Mouse (Mus musculus) embryonic facial prominence, embryonic 10.5 days (tissue): ENCODE data around the gene Arpc2. TPM values are rescaled to one million over a fixed set of nuclear protein-coding genes. Genes with fewer than 3 reads are reported as not detected.

Experiments
- DNase-seq: peaks from one replicate; pipeline ENCODE4 v3.0.0-alpha.2; 2017; ENCODE audit warnings: low spot score
- H3K27ac ChIP-seq: fragments of 300-500 bp; sonication (generic); replicated peaks from 2 replicates; pipeline ENCODE4 v1.5.1; 2016; ENCODE audit warnings: mild to moderate bottlenecking
- H3K27me3 ChIP-seq: fragments of 300-500 bp; sonication (generic); replicated peaks from 2 replicates; pipeline ENCODE4 v1.6.1; 2016; ENCODE audit warnings: low read depth, mild to moderate bottlenecking; ENCODE audit not compliant: poor library complexity, severe bottlenecking
- H3K36me3 ChIP-seq: fragments of 300-500 bp; sonication (generic); replicated peaks from 2 replicates; pipeline ENCODE4 v1.6.1; 2016; ENCODE audit warnings: mild to moderate bottlenecking, moderate library complexity
- H3K4me1 ChIP-seq: fragments of 300-500 bp; sonication (generic); 2 replicates; pipeline ENCODE4 v1.6.1; 2016
- H3K4me3 ChIP-seq: fragments of 300-500 bp; sonication (generic); 2 replicates; pipeline ENCODE4 v1.5.1; 2016; ENCODE audit warnings: mild to moderate bottlenecking, moderate library complexity
- H3K9me3 ChIP-seq: fragments of 300-500 bp; sonication (generic); 2 replicates; pipeline ENCODE4 v1.6.1; 2016; ENCODE audit warnings: mild to moderate bottlenecking
- WGBS: fragments of 180-500 bp; shearing (Covaris S2); methylation state at CpG from one replicate; pipeline ENCODE4 v1.1.7; 2016; 5-methylcytosine and 5-hydroxymethylcytosine counted together
- polyA plus RNA-seq: library from polyadenylated mRNA; unstranded; fragments of >200 nt; fragmentation: Nextera tagmentation; extraction: Ambion mirVana; gene quantifications from 2 replicates; pipeline ENCODE4 v1.2.1, GENCODE M21; 2016

The Arpc2 gene
- polyA plus RNA-seq = 359 and 369 TPM in 2 replicates

DNA sequence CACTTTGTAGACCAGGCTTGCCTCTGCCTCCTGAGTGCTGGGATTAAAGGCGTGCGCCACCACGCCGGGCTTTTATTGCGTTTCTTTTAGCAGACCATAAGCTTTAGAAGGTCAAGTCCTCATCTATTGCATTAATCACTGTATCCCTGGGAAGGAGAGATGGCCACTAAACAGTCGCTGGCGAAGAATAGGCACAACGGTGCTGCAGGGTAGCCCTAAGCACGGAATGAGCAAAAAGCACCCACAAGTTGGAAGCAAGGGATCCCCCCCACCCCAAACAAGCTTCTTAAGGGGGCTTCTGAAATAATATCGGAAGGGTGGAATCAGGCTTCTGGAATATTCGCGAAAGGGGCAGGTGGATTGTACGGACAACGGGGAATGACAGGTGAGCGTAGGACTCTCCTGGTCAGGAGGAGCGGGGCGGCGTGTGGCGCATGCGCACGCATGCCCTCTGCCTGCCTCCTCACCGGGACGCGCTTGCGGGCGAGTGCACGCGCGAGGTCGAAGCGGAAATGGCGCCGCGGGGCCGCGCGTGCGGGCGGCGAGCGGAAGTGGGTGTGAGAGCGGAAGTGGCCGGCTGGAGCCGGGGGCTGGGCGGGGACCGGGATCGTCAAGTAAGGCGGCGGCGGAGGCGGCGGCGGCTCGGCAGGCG lies at the start of gene Arpc2:
Gene Arpc2 (plus strand): TSS at position 147 of the 652 bp plus-strand sequence.
- WGBS = 2% methylated on average over 55 of the region's 55 CpGs
- peaks cover 36% of the 10 kb centered on the region for H3K4me1 ChIP-seq
- peak within 1 kb of the TSS; percentile 89 for H3K4me3 ChIP-seq

GRCm38 (mm10) chr1:74190471-74190870 lies 45.4 kb upstream of the Arpc2 start:
- H3K4me3 ChIP-seq = no peak overlapping the region
- DNase-seq = no peak

More for the DNA sequence above, at the start of gene Arpc2:
- Histone ChIP-seq H3K27ac (peak within 1 kb of the TSS; percentile 92), H3K27me3 (no peaks in the 10 kb centered on the region), H3K9me3 (no peaks in the 10 kb centered on the region), H3K36me3 (peaks cover 5% of the 10 kb centered on the region; the same call in 1 of the 2 replicates)
- peak; percentile 98 for DNase-seq

DNA sequence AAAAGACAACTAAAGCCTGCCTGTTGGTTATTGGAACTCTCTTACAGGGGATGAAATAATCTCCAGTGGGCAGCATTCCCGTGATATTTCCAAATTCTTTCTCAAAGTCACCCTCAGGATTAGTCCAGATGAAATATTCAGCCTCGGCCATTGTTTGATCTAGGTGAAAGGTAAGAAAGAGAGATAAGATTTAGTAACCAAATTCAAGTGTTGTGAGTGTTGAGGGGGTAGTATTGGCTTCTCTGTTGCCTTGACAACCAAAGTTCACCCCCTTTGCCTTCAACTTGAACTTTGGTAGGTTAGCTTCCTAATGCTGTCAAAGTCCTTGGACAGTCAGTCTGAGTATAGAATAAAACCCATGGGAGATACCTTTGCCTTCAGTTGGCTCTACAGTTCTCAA lies 43.2 kb upstream of the Arpc2 start:
- no peak overlapping the region for H3K27ac ChIP-seq
- no peaks in the 10 kb centered on the region for H3K36me3 ChIP-seq
- no peaks in the 10 kb centered on the region for H3K9me3 ChIP-seq
- no peaks in the 10 kb centered on the region for H3K27me3 ChIP-seq
- DNase-seq = no peak
- 86% methylated on average over 2 of the region's 2 CpGs for WGBS
- H3K4me1 ChIP-seq = no peaks in the 10 kb centered on the region
- no peak overlapping the region for H3K4me3 ChIP-seq

More at GRCm38 (mm10) chr1:74190471-74190870, 45.4 kb upstream of the Arpc2 start:
- Histone ChIP-seq H3K4me1 (no peaks in the 10 kb centered on the region), H3K36me3 (no peaks in the 10 kb centered on the region), H3K27me3 (no peaks in the 10 kb centered on the region), H3K9me3 (no peaks in the 10 kb centered on the region), H3K27ac (no peak overlapping the region)
- 89% methylated on average over 7 of the region's 7 CpGs for WGBS

- 70% methylated on average over 8 of the region's 8 CpGs for WGBS
- Histone ChIP-seq H3K4me1 (no peaks in the 10 kb centered on the region), H3K27me3 (no peaks in the 10 kb centered on the region), H3K27ac (no peak within 1 kb of the TSS), H3K4me3 (no peak within 1 kb of the TSS), H3K9me3 (no peaks in the 10 kb centered on the region), H3K36me3 (no peaks in the 10 kb centered on the region)
- no peak for DNase-seq
Observed at GRCm38 (mm10) chr1:74194445-74194844, 41.4 kb upstream of the Arpc2 start, which contains the start of gene Cxcr1. Gene Cxcr1 (minus strand): TSS chr1:74194631.

DNA sequence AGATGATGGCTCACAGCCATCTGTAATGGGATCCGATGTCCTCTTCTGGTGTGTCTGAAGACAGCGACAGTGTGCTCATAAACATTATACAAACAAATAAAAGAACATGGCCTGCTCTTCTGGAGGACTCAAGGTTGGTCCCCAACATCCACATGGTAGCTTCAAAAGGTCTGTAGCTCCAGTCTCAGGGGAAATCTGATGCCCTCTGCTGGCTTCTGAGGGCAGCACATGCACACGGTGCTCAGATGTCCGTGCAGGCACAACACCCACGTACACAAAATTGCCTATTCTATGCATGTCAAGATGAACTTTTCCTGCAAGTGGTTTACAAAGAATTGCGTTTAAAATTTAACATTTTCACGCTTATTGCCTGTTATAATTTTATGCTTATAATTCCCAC lies 39.9 kb upstream of the Arpc2 start:
- peak; percentile 36 for DNase-seq
- H3K36me3 ChIP-seq = no peaks in the 10 kb centered on the region
- H3K27ac ChIP-seq = no peak overlapping the region
- no peaks in the 10 kb centered on the region for H3K9me3 ChIP-seq
- WGBS = 54% methylated on average over 7 of the region's 7 CpGs
- H3K27me3 ChIP-seq = no peaks in the 10 kb centered on the region
- H3K4me3 ChIP-seq = no peak overlapping the region
- peaks cover 4% of the 10 kb centered on the region for H3K4me1 ChIP-seq

GRCm38 (mm10) chr1:74196621-74197419 lies 39.1 kb upstream of the Arpc2 start:
- peaks cover 6% of the 10 kb centered on the region for H3K4me1 ChIP-seq
- H3K4me3 ChIP-seq = no peak overlapping the region
- no peaks in the 10 kb centered on the region for H3K27me3 ChIP-seq
- H3K9me3 ChIP-seq = no peaks in the 10 kb centered on the region
- H3K36me3 ChIP-seq = no peaks in the 10 kb centered on the region
- no peak for DNase-seq
- H3K27ac ChIP-seq = no peak overlapping the region
- WGBS = 79% methylated on average over 17 of the region's 17 CpGs

DNA sequence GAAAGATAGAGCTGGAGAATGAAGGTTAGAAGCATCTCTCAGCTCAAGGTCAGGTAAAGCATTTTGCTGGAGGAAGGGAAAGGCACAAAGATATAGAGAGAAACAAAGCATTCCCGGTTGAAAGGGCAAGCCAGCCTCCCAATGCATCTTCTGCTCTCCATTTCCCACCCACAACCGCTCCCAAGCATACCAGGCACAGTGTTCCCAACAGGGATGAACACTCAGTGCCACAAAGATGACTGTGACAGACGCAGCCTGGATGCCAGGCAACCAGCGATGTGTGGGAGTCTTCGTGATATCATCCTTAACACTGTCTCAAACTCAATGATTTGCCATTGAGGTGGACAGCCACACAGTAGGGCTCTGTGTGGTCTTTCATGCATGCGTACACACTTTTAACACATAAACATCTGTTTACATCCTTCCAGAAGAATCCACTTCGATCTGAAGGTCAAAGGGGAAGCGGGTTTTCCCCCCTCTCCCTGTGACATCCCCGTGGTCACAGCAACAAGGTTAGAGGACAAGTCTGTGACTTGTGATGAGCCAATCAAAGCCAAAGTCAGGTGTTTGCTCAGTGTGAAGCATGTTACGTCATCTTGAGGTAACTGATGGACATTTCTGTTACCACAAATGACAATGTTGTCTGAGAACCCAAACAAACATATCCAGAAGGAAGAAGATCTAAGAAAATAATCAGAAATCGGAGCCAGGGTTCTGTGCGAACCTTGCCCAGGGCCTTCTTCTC lies 38.0 kb upstream of the Arpc2 start:
- H3K27me3 ChIP-seq = no peaks in the 10 kb centered on the region
- 82% methylated on average over 12 of the region's 12 CpGs for WGBS
- no peak overlapping the region for H3K4me3 ChIP-seq
- DNase-seq = no peak
- H3K36me3 ChIP-seq = no peaks in the 10 kb centered on the region
- no peaks in the 10 kb centered on the region for H3K9me3 ChIP-seq
- no peak overlapping the region for H3K27ac ChIP-seq
- peaks cover 6% of the 10 kb centered on the region for H3K4me1 ChIP-seq

GRCm38 (mm10) chr1:74199046-74199445 lies 36.8 kb upstream of the Arpc2 start:
- no peaks in the 10 kb centered on the region for H3K27me3 ChIP-seq
- WGBS = 88% methylated on average over 8 of the region's 8 CpGs
- H3K27ac ChIP-seq = no peak overlapping the region
- peaks cover 6% of the 10 kb centered on the region for H3K4me1 ChIP-seq
- H3K36me3 ChIP-seq = no peaks in the 10 kb centered on the region
- H3K4me3 ChIP-seq = no peak overlapping the region
- no peaks in the 10 kb centered on the region for H3K9me3 ChIP-seq
- no peak for DNase-seq

DNA sequence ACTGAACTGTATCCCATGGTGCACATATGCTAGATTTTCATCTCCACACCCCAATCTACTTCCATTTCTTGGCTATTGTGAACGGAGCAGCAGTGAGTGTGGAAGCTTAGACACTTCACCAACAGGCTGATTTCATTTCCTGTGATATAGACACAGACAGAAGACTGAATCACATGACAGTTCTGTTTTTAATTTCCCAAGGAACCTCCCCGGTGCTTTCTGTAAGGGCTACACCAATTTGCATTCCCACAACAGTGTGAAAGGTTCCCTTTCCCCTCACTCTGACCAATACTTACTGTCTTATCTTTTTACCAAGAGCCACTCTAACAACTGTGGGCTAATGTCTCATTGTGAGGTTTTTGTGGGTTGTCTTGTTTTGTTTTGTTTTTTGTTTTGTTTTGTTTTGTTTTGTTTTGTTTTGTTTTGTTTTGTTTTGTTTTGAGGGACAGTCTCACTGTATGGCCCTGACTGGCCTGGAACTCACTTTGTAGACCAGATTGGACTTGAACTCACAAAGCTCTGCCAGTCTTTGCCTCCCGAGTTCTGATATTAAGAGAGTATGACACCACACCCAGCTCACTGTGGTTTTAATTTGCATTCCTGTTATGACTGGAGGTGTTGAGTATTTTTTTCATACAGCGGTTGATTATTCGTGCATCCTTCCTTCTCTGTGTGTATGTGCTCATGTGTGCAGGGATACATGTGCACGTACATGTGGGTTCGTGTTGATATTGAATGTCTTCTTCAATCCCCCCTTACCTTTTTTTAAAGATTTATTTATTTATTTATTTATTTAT lies 34.6 kb upstream of the Arpc2 start:
- Histone ChIP-seq H3K4me1 (peaks cover 6% of the 10 kb centered on the region), H3K4me3 (no peak overlapping the region), H3K36me3 (no peaks in the 10 kb centered on the region), H3K27ac (no peak overlapping the region), H3K27me3 (no peaks in the 10 kb centered on the region), H3K9me3 (no peaks in the 10 kb centered on the region)
- whole genome bisulfite sequencing = 78% methylated on average over 7 of the region's 7 CpGs
- no peak for DNase-seq

GRCm38 (mm10) chr1:74203457-74203856 lies 32.4 kb upstream of the Arpc2 start:
- Histone ChIP-seq H3K27me3 (no peaks in the 10 kb centered on the region), H3K4me1 (peaks cover 8% of the 10 kb centered on the region), H3K4me3 (no peak overlapping the region), H3K9me3 (no peaks in the 10 kb centered on the region), H3K36me3 (no peaks in the 10 kb centered on the region), H3K27ac (no peak overlapping the region)
- 72% methylated on average over 5 of the region's 5 CpGs for WGBS
- DNase-seq = no peak

DNA sequence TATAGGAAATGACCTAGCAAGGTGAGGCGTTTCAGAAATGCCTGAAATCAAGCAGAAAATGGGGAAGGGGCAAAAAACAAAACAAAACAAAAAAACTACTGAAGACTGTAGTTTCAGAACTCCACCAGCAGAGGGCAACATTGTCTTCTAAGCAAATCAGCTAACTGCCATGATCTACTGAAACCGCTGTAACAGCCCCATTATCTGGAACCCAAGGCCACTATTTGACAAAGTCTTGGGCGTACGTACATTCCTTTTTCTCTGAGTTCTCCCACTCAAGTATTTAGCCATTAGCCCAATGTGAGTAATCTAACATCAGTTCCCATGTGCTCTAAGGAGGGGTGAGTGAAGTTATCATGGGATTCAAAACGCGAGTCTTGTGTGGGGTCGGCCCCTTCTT lies 30.0 kb upstream of the Arpc2 start:
- Histone ChIP-seq H3K4me3 (no peak overlapping the region), H3K27ac (no peak overlapping the region), H3K4me1 (peaks cover 5% of the 10 kb centered on the region), H3K27me3 (no peaks in the 10 kb centered on the region), H3K9me3 (no peaks in the 10 kb centered on the region), H3K36me3 (no peaks in the 10 kb centered on the region)
- no peak for DNase-seq
- 65% methylated on average over 7 of the region's 7 CpGs for WGBS

- 74% methylated on average over 8 of the region's 8 CpGs for WGBS
- Histone ChIP-seq H3K36me3 (no peaks in the 10 kb centered on the region), H3K27ac (no peak overlapping the region), H3K4me3 (no peak overlapping the region), H3K27me3 (no peaks in the 10 kb centered on the region), H3K4me1 (peaks cover 2% of the 10 kb centered on the region; the same call in 1 of the 2 replicates), H3K9me3 (no peaks in the 10 kb centered on the region)
- DNase-seq = no peak
Observed at GRCm38 (mm10) chr1:74206642-74207041, 29.2 kb upstream of the Arpc2 start.
